Mouse (Mus musculus) T-helper 2 cell (primary cell): ENCODE data around the gene Atrnl1.

Source experiments
- in situ Hi-C: fragments of 300-600 bp; cut with MboI, MseI; formaldehyde crosslinking; loops from one replicate; pipeline ENCODE4 v1.15.1; 2025; ENCODE audit warnings: high pct_unique_total_duplicates

The Atrnl1 gene

GRCm38 (mm10) chr19:58065001-58065314, 454.1 kb downstream of the Atrnl1 start:
- in situ Hi-C loops, result no loop called here

- in situ Hi-C loops, result no loop called here
Measured at GRCm38 (mm10) chr19:58065514-58065913, 454.7 kb downstream of the Atrnl1 start.

- in situ Hi-C loops, result no loop called here
Measured at GRCm38 (mm10) chr19:58068114-58068513, 457.3 kb downstream of the Atrnl1 start.

DNA sequence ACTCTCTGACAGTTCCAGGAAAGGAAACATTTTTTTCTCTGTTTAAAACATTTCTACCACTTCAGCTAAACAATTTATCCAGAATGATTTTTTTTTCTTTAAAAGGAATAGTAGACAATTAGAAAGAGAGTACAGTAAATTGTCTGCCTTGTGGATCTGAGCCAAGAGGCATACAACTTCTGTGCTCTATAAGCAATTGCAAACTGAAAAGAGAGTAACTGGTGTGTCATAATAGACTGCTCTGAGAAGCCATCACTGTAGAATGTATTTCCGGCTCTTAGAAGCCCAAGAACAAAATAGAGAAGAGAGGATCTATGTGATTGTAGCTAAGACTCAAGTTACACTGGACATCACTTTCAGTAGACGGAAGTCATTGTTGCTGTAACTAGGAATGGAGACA, 458.1 kb downstream of the Atrnl1 start:
- in situ Hi-C loops, result no loop called here

- in situ Hi-C loops, result no loop called here
Measured at GRCm38 (mm10) chr19:58072404-58072803, 461.6 kb downstream of the Atrnl1 start.

DNA sequence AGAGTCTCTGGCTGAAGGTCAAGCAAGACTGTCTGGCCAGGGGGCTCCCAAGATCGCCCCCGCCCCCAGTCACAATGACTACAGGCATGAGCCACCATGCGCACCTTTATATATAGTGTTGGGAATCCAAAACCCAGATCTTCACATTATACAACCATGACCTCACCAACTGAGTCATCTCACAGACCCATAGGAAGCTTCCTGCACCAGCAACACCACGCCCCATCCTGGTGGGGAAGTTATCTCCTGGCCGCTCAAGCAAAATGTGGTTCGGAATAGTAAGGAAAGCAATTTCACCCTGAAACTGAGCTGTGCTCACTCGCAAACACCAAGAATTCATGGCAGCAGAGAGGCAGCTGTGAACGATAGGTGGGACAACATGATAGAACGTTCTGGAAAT, 462.0 kb downstream of the Atrnl1 start:
- in situ Hi-C loops, result no loop called here

DNA sequence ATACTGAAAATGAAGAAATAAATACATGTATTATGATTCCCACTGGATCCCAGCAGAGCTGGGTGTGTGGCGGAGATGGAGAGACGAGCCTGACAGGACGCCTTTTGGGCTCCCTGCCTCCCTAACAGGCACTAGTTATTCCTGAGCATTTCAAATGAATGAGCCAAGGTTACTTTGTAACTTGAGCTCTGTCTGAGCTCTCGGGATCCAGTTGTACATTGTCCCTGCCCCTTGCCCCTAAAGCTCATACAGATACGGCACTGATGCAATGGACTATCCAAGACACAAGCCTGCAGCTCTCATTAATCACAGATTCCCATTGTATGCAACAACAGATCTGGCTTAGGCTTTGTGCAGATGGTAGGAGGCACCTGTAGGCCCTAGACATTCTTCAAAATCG, 464.4 kb downstream of the Atrnl1 start:
- in situ Hi-C loops, result no loop called here

DNA sequence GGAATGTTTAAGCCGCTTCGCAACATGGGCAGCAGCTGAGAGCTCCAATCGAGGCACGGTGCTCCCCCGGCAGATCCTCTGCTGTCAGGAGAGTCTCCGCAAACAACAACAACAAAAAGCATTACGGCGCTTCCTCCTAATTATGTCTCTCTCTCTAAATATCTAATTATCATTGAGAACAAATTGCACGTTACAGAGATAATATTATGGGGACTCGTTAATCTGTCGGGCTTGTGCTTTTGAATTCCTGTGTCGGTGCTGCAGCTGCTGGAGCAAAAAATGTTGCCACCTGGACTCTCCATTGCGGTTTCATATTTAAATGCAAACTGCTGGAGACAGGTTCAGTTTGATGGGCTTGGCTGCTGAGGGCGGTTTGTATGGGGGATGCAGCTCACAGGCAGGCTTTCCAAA, 466.1 kb downstream of the Atrnl1 start:
- in situ Hi-C loops, result no loop called here

GRCm38 (mm10) chr19:58077529-58078070, 466.8 kb downstream of the Atrnl1 start:
- in situ Hi-C loops, result no loop called here

DNA sequence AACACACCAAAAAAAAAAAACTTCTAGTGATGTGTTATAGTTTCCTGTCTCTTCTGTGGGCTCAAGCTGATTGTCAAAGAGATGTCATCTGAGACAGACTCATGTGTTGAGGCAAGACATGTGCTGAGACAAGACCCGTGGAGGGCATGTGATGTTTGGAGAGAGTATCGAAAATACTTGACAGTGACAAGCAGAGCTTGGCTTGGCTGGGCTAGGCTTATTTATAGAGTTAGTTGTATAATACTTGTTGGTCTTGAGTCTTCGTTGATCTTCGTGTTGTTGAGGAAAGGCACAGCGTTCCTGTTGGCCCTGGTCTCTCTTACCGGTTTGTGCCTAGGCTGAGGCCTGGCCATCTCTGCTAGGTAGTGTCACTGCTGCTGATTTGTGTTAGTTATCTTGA, 469.3 kb downstream of the Atrnl1 start:
- in situ Hi-C loops, result no loop called here

DNA sequence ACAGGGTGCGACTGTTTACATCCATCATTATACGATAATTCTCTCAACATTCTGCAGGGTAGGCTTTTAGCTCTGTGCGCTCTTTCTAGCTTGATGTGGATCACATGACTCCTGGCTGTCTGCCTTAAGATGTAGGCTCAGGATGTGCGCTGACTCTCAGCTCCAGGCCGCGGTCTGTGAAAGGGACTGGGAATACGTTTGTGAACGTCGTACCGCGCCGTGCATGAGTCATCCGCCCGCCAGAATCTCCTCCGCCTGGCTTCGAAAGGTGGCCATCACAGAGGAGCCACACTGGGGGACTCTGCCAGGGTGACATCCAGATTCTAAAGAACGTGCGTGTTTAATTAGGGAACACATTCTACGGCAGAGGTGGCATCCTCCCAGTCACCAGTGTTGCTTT, 471.9 kb downstream of the Atrnl1 start:
- in situ Hi-C loops, result no loop called here

DNA sequence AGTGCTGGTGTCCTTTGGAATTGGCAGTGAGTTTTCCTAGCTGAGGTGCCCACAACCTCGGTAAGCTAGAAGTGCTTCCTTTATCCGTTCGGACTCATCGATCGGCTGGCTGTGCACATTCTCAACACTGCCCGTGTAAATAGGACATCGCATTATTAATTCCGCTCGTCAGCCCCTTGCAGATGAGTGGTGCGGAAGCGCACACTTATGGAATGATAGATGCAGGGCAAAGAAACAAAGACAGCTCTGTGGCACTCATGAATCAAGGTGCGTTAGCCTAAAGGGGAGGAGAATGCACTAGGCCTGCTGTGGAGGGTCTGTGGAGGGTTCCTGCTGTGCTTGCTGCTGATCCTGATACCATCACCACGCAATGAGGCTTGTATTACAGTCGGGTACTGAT, 474.0 kb downstream of the Atrnl1 start:
- in situ Hi-C loops, result loop anchor here (5.0 kb wide), 1 partner anchor 52 kb away; no protein-coding TSS in a partner anchor

DNA sequence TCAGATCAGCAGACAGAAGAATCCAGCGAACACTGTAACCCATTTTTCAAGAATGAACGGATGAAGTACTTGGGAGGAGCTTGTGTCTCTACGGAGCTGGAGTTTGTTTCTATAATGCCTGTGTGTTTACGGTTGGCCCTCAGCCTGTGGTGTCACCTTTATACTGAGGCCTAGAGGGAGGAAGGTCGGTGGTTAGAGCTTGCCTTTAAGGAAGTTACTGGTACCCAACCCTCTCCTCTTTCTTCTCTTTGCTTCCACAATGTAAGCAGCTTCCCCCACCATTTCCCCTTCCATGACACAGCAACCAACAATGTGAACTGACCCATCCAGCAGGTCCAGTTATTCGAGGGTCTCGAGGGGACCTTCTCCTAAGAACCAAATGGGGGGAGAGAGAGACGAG, 475.9 kb downstream of the Atrnl1 start:
- in situ Hi-C loops, result loop anchor here (5.0 kb wide), 1 partner anchor 51 kb away; no protein-coding TSS in a partner anchor

- in situ Hi-C loops, result loop anchor here (5.0 kb wide), 1 partner anchor 49 kb away; no protein-coding TSS in a partner anchor
Measured at GRCm38 (mm10) chr19:58087901-58088300, 477.1 kb downstream of the Atrnl1 start.

DNA sequence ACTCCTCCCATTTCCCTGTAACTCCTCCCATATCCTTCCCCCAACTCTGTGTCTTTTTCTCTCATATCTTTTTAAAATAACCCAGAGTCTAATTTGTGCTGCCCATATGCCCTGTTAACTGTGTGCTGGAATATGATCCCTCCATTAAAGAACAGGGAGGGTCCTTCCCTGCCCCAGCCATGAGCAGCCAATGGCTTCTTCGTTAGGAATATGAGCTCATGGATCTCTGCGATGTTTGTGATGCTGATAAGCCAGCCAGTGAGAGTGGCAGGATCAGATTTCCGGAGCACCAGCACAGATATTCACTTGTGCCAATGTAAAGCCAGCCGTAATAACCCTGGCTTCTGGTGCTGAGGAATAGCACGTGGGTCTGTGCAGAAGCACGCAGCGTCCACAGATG, 477.6 kb downstream of the Atrnl1 start:
- in situ Hi-C loops, result loop anchor here (5.0 kb wide), 1 partner anchor 49 kb away; no protein-coding TSS in a partner anchor

DNA sequence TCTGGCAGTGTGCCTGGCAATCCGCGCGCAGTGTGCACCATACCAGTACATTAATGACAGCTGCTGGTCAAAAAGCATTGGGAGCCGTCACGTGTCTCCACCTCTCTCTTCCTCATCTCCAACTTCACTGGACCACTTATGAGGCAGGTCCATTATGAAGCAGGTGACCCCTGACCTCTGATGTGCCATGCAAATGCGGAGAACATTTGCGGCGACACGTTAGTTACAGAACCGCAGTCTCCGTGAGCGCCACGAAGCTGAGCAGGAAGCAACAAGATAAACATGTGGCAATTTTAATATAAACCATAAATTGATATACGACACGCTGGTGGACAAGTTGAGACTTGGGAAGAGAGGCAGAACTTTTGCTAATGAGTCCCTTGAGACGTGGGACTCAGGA, 481.1 kb downstream of the Atrnl1 start:
- in situ Hi-C loops, result no loop called here

DNA sequence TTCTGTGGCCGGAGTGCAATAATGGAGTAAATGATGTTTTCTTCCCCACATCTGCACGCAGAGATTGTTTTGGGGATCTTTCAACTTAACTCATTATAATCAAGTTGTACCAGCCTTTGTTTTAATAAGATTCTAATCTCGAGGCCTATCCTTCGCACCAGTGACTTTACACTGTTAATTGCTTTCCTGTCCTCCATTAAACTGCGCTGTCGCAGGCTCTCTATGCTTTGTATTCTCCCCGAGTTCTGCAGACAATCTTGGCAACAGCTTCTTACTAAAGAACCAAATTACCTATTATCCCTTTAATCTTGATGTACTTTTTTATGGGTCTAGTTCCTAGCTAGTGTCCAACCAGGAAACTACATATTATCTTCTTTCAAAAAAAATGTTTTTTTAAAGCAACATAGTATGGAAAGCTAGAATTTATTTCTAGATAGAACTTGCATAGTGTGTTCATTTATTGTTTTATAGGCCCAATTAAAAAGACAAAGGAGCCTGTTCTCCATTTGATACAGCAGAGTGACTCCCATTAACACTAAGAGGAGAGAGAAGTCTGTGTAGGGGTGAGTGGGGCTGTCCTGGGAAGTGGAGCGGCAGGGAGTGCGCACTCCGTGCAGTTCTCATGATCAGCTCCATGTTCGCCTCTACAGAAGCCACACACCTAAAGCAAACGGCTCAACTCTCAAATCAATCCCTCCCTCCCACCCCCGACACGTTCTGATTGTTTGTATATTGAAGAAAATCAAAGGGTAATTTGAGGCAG, 484.1 kb downstream of the Atrnl1 start:
- in situ Hi-C loops, result no loop called here

DNA sequence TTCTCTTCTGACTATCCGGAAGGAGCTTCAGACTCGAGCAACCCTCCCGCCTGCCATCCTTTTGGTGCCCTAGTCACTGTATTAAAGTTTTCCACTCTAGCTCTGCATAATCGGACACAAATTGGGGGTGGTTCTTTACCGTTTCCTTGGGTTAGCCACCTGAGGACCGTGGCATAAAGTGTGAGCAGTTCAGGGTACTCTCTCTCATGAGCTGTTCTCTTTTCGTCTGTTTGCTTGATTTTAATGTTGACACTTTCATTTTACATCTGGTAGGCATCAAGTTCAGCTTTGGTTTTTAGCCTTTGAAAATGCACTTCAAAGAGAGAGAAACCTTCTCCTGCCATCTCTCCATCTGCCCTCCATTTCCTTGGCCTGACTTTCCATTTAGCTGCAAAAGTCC, 484.9 kb downstream of the Atrnl1 start:
- in situ Hi-C loops, result no loop called here

- in situ Hi-C loops, result no loop called here
Measured at GRCm38 (mm10) chr19:58097195-58097594, 486.4 kb downstream of the Atrnl1 start.

GRCm38 (mm10) chr19:58099539-58099938, 488.7 kb downstream of the Atrnl1 start:
- in situ Hi-C loops, result no loop called here

- in situ Hi-C loops, result no loop called here
Measured at GRCm38 (mm10) chr19:58100381-58100780, 489.5 kb downstream of the Atrnl1 start.

DNA sequence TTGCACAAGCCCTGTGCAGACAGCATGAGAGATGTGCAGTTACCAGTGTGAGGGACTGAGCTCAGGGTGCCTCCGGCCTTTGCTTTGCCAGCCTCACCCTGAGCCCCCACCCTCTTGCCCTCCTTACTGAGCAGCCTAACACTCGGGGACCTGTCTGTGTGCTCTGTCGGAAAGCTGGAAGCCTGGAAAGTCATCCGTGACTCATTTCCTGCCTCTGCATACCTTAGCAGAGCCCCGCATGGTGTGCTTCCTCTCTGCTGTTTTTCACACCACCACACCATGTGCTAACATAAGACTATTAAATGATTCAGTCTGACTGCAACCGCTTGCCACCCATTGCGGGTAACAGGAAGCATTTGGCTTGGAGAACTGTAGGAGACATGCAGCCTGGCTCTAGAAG, 493.7 kb downstream of the Atrnl1 start:
- in situ Hi-C loops, result no loop called here

- in situ Hi-C loops, result no loop called here
Measured at GRCm38 (mm10) chr19:58107632-58108031, 496.8 kb downstream of the Atrnl1 start.

DNA sequence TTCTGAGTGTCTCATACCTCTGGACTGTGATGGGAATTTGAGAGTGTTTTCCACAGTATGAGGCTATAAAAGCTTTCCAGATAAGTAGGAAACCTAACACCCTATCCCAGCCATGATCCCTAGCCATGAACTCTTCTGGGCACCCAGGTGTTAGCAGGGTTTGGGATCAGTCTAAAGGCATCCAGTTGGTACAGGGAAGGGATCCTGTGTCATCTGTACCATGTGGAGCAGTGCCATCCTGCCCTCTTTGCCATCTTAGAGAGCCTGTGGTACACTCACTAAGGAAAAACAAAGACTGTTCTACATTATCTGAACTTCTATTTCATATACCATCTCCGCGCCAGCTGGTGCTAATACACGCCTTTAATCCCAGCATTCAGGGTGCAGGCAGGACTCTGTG, 499.7 kb downstream of the Atrnl1 start:
- in situ Hi-C loops, result no loop called here
